Mouse (Mus musculus): ENCODE data around the gene Dscam.

DNA sequence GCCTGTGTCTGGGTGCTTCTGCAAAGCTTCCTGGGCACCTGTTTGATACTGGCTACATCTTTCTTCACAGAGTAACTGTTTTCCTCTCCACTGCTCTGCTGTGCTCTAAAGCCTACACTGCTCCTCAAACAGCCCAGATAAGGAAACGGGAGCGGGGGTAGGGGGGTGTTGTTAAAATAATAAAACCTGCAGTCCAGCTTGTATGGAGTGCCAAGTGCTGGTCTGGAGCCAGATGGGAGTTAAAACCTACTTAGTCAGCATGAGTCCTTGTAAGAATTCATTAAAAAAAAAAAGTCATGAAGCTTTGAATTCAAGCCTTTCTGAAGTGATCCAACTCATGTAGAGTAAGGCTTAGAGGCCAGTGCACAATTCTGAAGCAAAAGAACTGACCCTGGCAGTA, 493.1 kb downstream of the Dscam start:
- no peak for TF ChIP-seq CTCF (IDR thresholded peaks at IDR 0.05; ENCODE audit: low read depth, low read length)
- no peak for TF ChIP-seq POLR2A (IDR thresholded peaks at IDR 0.05; ENCODE audit: borderline replicate concordance, low read depth, low read length)
